Mouse (Mus musculus) CD4-positive, CD25-positive, alpha-beta regulatory T cell, adult 2 months (primary cell): Measurements from ENCODE around the gene Ppp4r2.
A peak's percentile ranks its signal among the peaks of the same experiment; 100 is the strongest.
"Not testable (repeated sequence)": the region's sequence is repeated elsewhere in the genome, so short reads cannot be mapped to it uniquely, and the experiment has no call there.

Source experiments
- DNase-seq: peaks from one replicate; pipeline ENCODE4 v3.0.0-alpha.2; 2012; ENCODE audit warnings: low read depth, low spot score

Gene Ppp4r2

DNA sequence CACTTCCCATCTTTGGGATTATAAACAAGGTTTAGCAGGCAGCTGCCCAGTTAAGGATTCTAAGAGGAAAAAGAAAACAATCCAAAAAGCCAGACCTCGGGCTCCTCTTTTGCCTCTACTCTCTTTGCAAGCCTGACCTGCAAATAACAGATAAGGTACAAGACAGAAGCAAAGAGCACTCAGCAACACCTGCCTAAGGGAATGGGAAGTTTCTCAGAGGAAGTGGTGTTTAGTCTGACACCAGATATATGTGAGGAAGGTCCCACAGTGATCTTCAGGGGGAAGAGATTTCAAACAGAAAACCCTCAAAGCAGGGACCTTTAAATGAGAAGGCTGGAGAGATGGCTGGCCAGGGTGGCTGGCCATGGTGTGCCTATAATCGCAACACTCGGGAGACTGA, 2.2 kb upstream of the Ppp4r2 start:
- no peak for DNase-seq

DNA sequence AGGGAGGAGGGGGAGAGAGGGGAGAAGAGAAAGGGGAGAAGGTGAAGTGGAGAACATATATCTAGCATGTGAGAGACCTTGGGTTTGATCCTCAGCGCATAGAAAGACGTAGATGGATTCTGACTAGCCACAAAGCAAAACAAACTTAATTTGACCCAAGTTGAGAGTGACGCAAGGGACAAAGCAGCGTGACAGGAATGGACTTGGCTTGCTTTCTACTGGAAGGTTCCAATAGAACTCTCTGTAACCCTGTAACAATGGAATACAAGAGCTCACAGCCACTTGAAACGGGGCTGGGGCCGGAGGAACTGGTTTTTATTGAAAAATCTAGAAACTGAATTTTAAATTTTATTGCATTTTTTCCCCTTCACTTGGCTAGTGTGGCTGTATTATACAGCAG, 1.7 kb upstream of the Ppp4r2 start:
- no peak for DNase-seq

- DNase-seq = peak; percentile 78
Observed at GRCm38 (mm10) chr6:100833811-100834481, 524 bp downstream of the Ppp4r2 start.

DNA sequence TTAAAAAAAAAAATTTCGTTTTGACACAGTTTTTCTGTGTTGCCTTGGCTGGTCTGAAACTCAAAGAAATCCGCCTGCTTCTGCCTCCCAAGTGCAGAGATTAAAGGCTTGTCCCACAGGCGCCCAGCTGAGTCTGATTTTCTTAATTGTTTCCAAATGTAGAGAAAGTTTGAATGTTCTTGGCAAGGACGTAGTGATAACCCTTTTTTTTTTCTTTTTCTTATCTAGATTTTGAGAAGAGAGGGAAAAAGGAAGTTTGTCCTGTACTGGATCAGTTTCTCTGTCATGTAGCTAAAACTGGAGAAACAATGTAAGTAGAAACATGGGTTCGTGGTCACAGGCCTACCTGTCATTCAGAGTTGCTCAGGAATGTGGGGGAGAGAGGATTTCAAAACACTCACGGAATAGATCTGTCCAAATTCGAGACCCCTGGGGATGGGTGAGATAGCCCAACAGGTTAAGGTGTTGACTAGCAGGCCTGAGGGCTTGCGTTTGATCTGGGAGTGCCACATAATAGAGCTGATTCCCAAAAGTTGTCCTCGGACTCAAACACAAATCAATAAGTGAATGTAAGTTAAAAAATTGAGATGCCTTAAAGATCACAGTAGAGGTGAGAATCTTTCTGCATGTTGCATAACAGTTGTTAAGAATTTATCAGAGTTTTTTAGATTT, 1.2 kb downstream of the Ppp4r2 start:
- DNase-seq = no peak

DNA sequence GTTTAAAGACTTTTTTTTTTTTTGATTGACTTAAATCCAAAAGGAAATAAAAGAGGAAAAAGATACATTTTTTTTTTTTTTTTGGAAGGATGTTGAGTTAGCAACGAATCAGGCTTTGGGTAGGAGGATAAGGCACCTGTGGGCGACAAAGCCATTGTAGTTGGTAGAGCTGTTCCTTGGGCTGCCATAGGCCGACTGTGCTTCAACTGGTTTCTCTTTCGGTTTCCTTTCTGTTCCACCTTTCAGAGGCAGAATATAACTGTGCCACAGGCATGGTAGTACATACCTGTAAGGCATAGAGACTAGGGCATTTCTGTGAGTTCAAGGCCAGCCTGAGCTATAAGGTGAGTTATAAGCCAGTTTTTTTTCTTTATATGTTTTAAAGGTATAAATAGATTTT, 11.6 kb downstream of the Ppp4r2 start:
- peak; percentile 46 for DNase-seq

DNA sequence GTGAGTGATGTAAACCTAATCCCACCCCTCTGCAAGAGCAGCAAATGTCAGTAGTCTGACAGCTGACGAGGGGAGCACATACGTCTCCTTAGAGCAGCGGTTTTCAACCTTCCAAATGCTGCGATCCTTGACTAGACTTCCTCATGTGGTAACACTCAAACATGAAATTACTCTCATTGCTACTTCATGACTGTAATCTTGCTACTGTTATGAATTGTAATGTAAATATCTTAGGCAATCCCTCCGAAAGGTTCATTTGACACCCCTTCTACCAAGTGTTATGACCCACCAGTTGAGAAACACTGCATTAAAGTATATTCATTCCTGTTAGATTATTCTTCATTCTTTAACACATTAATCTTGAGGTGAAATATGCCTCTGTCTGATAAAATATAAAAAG, 13.8 kb downstream of the Ppp4r2 start:
- no peak for DNase-seq

DNA sequence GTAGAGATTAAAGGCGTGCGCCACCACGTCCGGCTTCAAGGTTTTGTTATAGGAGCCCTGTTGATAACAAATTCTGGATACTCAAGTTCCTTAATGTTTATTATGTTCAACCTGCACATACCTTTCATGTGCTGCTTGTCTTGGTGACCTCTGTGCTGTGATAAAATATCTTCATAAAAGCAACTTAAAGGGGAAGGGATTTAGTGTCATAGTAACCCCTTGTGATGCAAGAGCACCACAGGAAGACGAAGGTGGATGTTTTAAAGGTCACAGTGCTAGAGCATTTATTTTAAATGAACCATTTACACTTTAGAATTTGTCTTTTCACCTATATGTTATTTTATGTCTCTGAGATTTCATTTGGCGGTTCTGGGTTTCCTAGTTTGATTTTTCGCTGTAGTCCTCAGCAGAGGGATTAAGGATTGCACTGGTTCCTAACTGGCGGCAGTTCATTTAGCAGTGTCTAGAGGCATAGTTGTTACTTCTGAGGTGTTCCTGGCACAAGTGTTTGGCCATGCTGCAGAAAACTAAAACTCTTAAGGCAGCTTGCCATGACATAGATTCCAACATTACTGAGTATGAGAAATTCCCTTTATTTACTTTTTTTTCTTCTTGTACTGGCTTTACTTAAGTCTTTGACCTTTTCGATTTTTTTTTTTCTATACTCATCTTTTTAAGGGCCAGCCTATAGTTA, 15.4 kb downstream of the Ppp4r2 start:
- DNase-seq = peak; percentile 31

GRCm38 (mm10) chr6:100850671-100851081, 17.3 kb downstream of the Ppp4r2 start:
- no peak for DNase-seq

GRCm38 (mm10) chr6:100851083-100851482, 17.7 kb downstream of the Ppp4r2 start:
- no peak for DNase-seq

GRCm38 (mm10) chr6:100865321-100865720, 31.9 kb downstream of the Ppp4r2 start:
- DNase-seq = no peak

DNA sequence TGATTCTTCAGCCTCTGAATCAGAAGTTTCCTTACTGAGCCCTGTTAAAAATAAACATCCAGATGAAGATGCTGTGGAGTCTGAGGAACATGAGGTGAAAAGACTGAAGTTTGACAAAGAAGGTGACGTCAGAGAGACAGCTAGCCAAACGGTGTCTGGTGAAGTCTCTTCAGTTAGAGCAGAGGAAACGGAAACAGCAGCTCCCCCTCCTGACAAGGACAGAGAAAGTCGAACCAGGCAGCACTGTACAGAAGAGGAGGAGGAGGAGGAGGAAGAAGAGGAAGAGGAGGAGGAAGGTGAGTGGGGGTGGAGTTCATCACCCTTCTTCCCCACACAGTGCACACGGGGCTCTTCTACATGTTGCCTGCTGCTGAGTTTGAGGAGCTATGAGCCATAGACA, 32.4 kb downstream of the Ppp4r2 start:
- not testable (repeated sequence) for DNase-seq

DNA sequence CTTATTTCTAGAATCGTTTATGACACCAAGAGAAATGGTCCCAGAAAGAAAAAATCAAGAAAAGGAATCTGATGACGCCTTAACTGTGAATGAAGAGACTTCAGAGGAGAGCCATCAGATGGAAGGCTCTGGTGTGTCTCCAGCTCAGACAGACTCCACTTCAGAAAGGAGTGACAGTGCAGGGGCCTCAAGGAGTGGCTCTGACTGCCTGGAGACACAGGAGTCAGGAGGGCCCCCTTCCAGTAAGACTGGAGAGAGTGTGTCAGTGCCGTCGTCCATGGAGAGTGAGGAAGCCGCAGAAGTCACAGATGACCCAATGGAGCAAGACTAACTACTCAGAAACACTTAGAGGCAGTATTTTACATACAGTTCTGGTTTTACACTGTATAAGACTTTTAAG, 32.8 kb downstream of the Ppp4r2 start:
- DNase-seq = not testable (repeated sequence)

DNA sequence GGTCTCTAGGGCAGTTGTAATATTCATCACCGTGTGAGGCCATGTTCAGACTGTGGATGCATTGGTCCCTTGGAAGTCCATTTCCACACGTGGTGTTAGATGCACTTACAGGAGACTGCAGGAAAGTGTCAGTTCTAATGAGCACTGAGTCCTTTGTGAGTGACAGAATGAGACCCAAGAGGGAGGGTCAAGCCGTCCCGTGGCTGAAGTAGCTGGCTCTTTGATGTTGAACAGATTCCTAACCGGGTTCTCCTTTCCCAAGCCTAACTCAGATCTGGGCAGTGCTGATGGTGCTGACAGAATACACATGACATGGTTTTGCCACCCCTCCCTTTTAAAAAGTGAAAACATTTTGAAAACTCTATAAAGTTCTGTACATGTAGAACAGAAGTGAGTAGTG, 35.4 kb downstream of the Ppp4r2 start:
- DNase-seq = no peak

- DNase-seq = no peak
Observed at GRCm38 (mm10) chr6:100869909-100870308, 36.5 kb downstream of the Ppp4r2 start.

DNA sequence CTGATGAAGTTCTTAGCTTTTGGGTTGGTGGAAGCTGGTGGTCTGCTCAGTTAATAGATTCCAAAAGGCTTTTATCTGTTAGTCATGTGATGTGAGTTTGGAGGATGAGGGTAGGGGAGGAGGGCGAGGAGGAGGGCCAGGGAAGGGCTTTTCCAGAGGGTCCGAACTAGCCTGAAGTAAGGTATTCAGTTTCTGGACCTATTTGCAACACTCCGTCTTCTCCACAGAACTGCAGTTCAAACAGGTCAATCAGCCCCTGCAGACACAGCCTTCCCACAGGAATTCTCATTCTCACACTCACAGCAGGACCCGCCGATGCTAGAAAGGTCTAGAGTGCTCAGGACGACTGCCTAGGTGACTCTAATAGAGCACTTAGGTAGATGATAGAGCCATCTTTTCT, 39.8 kb downstream of the Ppp4r2 start:
- no peak for DNase-seq

GRCm38 (mm10) chr6:100875862-100876623, 42.6 kb downstream of the Ppp4r2 start:
- DNase-seq = peak; percentile 85

- no peak for DNase-seq
Observed at GRCm38 (mm10) chr6:100876624-100877017, 43.2 kb downstream of the Ppp4r2 start.

DNA sequence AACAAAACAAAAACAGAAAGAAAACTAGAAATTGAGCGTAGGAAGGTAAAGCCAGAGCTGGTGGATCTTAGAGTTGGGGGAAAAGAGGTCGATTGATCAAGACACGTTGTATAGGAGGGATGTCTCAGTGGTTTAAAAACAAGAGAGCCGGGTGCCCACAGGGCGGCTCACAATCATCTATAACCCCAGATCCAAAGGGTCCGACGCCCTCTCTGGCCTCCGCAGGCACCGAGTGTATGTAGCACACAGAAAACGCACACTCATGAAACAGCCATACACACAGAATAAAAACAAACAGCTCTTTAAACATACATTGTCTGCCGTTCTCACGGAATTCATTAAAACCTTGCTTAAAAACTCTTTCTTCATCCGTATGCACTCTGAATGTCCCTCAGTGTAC, 45.1 kb downstream of the Ppp4r2 start:
- DNase-seq = no peak

GRCm38 (mm10) chr6:100879607-100880006, 46.2 kb downstream of the Ppp4r2 start:
- no peak for DNase-seq

- no peak for DNase-seq
Observed at GRCm38 (mm10) chr6:100881657-100882056, 48.2 kb downstream of the Ppp4r2 start.

GRCm38 (mm10) chr6:100882381-100883213, 49.2 kb downstream of the Ppp4r2 start:
- peak; percentile 77 for DNase-seq
